Mouse (Mus musculus) embryonic fibroblast, embryonic 13.5 days (primary cell): Measurements from ENCODE around the gene 6030458C11Rik.

ENCODE experiments used
- CTCF ChIP-seq: IDR thresholded peaks from 2 replicates; pipeline ENCODE4 v1.5.1; 2011; ENCODE audit warnings: mild to moderate bottlenecking, control low read depth, low read length, moderate library complexity, borderline replicate concordance; ENCODE audit not compliant: insufficient read depth
- POLR2A ChIP-seq: IDR thresholded peaks from 2 replicates; pipeline ENCODE4 v1.6.1; 2011; ENCODE audit warnings: low read depth, mild to moderate bottlenecking, control low read depth, low read length, moderate library complexity

- TF ChIP-seq CTCF (no peak), POLR2A (no peak)
These were observed 63.7 kb downstream of the 6030458C11Rik start for GRCm38 (mm10) chr15:12760747-12761146.
